Comparison of ENCODE assay signal across 8 mouse cellular contexts in the genomic region with DNA sequence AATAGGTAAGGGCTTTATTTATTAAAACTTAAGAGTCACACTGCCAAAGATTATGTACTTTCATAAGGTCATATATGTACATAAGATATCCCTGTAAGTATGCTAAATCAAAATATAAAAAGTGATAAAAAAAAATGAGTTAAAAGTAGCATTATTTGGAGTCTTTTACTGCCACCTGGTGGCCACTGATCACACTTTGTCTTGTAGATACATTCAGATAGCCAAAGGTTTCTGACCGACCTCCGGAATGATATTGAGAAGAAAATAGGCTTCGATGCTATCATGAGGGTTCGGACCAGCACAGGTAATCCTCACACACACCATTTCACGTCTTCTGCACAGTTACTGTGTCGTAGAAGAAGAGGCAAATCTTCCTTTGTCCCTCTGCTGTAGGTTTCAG. TPM values are rescaled to one million over a fixed set of nuclear protein-coding genes. Genes with fewer than 3 reads are reported as not detected.
DNase-seq lines count a peak whose midpoint lies in the region; ATAC-seq and TF ChIP-seq lines count a peak whose summit lies in the region.

No protein-coding gene starts in this region.

- H3K27ac ChIP-seq in ES-E14 (ENCODE audit: insufficient read depth, low read depth, low read length, poor library complexity, severe bottlenecking), result no peak overlapping the region
- H3K27ac ChIP-seq in embryonic facial prominence, embryonic 11.5 days (replicated peaks; ENCODE audit: low read depth, low read length), result no peak overlapping the region
- no peak overlapping the region for H3K27ac ChIP-seq in liver, postnatal 0 days (ENCODE audit: low read depth)

- no peaks in the 10 kb centered on the region for H3K4me1 ChIP-seq in ES-E14 (ENCODE audit: control insufficient read depth in 2 of 2, insufficient read depth in 2 of 2, low read length in 2 of 2, poor library complexity in 1 of 2)
- no peaks in the 10 kb centered on the region for H3K4me1 ChIP-seq in embryonic facial prominence, embryonic 11.5 days (ENCODE audit: control insufficient read depth, insufficient read depth, low read length)
- H3K4me1 ChIP-seq in liver, postnatal 0 days (ENCODE audit: insufficient read depth), result no peaks in the 10 kb centered on the region

- no peak overlapping the region for H3K4me3 ChIP-seq in ES-E14 (ENCODE audit: insufficient read depth in 1 of 2, low read depth in 1 of 2, low read length in 2 of 2, poor library complexity in 1 of 2, severe bottlenecking in 1 of 2)
- no peak overlapping the region for H3K4me3 ChIP-seq in embryonic facial prominence, embryonic 11.5 days (ENCODE audit: low read depth, low read length)
- H3K4me3 ChIP-seq in liver, postnatal 0 days (ENCODE audit: low read depth, low read length), result no peak overlapping the region

- TF ChIP-seq CTCF in liver, postnatal 0 days (IDR thresholded peaks at IDR 0.05; ENCODE audit: low read depth), result peak; percentile 58

- no peak for ATAC-seq in embryonic facial prominence, embryonic 11.5 days (replicated peaks; ENCODE audit: insufficient number of reproducible peaks, low FRiP score, low TSS enrichment, low read depth)
- ATAC-seq in liver, postnatal 0 days, result no peak

- peaks cover 13% of the 10 kb centered on the region; the same call in 1 of the 2 replicates for H3K36me3 ChIP-seq in ES-E14 (ENCODE audit: control insufficient read depth, insufficient read depth, low read length, poor library complexity, severe bottlenecking)
- H3K36me3 ChIP-seq in embryonic facial prominence, embryonic 11.5 days (replicated peaks; ENCODE audit: control insufficient read depth, insufficient read depth, low read depth, low read length), result no peaks in the 10 kb centered on the region; the same call in 1 of the 2 replicates
- H3K36me3 ChIP-seq in liver, postnatal 0 days (replicated peaks; ENCODE audit: insufficient read depth, low read length), result peaks cover 43% of the 10 kb centered on the region

- WGBS in embryonic facial prominence, embryonic 11.5 days, result 69% methylated on average over 6 of the region's 6 CpGs
- WGBS in liver, postnatal 0 days (ENCODE audit: insufficient replicate concordance), result 53% methylated on average over 6 of the region's 6 CpGs

- peak; percentile 29 for DNase-seq in adrenal gland, postnatal 14 days
- DNase-seq in adrenal gland, adult 18-20 months (ENCODE audit: low spot score in 2 of 2), result no peak
- DNase-seq in layer of hippocampus, adult 11-12 months (ENCODE audit: low spot score), result peak; percentile 56
- no peak for DNase-seq in layer of hippocampus, postnatal 36 days
- DNase-seq in ES-E14 (ENCODE audit: low read depth, low spot score), result peak; percentile 37
- DNase-seq in embryonic facial prominence, embryonic 11.5 days (ENCODE audit: low spot score), result peak; percentile 86
- DNase-seq in liver, postnatal 0 days, result peak; percentile 31
- peak; percentile 48 for DNase-seq in telencephalon, adult 2 months (ENCODE audit: low read depth, low spot score)

- in situ Hi-C loops in ES-E14 (cut with MboI; ENCODE audit: low sequenced_read_pairs in 2 of 2, unreplicated experiment in 2 of 2), result loop anchor here in 1 of 2 experiments (10.0 kb wide), 1 partner anchor 188 kb away; no protein-coding TSS in a partner anchor

- H3K27me3 ChIP-seq in embryonic facial prominence, embryonic 11.5 days (ENCODE audit: control insufficient read depth, insufficient read depth, low read length), result no peaks in the 10 kb centered on the region
- no peaks in the 10 kb centered on the region for H3K27me3 ChIP-seq in liver, postnatal 0 days (ENCODE audit: insufficient read depth, low read length)

- TF ChIP-seq EP300 in liver, postnatal 0 days (IDR thresholded peaks at IDR 0.05; ENCODE audit: low read depth), result no peak

- H3K4me2 ChIP-seq in embryonic facial prominence, embryonic 11.5 days (ENCODE audit: low read depth, low read length), result no peak overlapping the region
- no peak overlapping the region for H3K4me2 ChIP-seq in liver, postnatal 0 days (ENCODE audit: low read depth, low read length)

- H3K9ac ChIP-seq in ES-E14 (ENCODE audit: insufficient read depth, low read depth, low read length, poor library complexity, severe bottlenecking), result no peak overlapping the region
- H3K9ac ChIP-seq in embryonic facial prominence, embryonic 11.5 days (replicated peaks; ENCODE audit: low read length), result no peak overlapping the region
- H3K9ac ChIP-seq in liver, postnatal 0 days (replicated peaks), result no peak overlapping the region

- H3K9me3 ChIP-seq in ES-E14 (ENCODE audit: control insufficient read depth, insufficient read depth, low read depth, low read length), result no peaks in the 10 kb centered on the region
- no peaks in the 10 kb centered on the region for H3K9me3 ChIP-seq in embryonic facial prominence, embryonic 11.5 days (replicated peaks; ENCODE audit: control insufficient read depth, low read length)
- H3K9me3 ChIP-seq in liver, postnatal 0 days (ENCODE audit: low read length), result no peaks in the 10 kb centered on the region

TF ChIP-seq in ES-E14, 5 proteins besides CTCF, POLR2A, EP300 and RAD21:
- no peak for TF ChIP-seq CHD2 (IDR thresholded peaks at IDR 0.05; ENCODE audit: low read depth, low read length)
- TF ChIP-seq ZNF384 (IDR thresholded peaks at IDR 0.05; ENCODE audit: low read depth, low read length), result peak; percentile 67

RNA-seq across cellular contexts. Expression of a gene that starts 32.7 kb away (rescaled TPM):
- 16.1 and 16.9 TPM in 2 replicates for total RNA-seq in adrenal gland, postnatal 14 days (2021)
- total RNA-seq in adrenal gland, adult 18-20 months (2021), result 10 to 100 TPM; 13.4 to 15.2 TPM
- total RNA-seq in layer of hippocampus, postnatal 36 days (2021), result 10 to 100 TPM; 13.9 to 15.9 TPM
- total RNA-seq in ES-E14 (2012; rRNA removed), result 12.4 and 14.0 TPM in 2 replicates
- 27.9 TPM in 2 replicates for polyA plus RNA-seq in embryonic facial prominence, embryonic 11.5 days (2014; fragmentation: Nextera tagmentation; extraction: Ambion mirVana)
- polyA plus RNA-seq in liver, postnatal 0 days (2015; fragmentation: Nextera tagmentation; extraction: Ambion mirVana), result 5.0 and 5.3 TPM in 2 replicates

Comparison
In these comparisons a context has a peak if more than half of its experiments do, and no peak if none do; other contexts are left out.
1. DNase-seq: peak in adrenal gland, postnatal 14 days (single experiment), layer of hippocampus, adult 11-12 months (single experiment), ES-E14 (single experiment), embryonic facial prominence, embryonic 11.5 days (single experiment), liver, postnatal 0 days (single experiment) and telencephalon, adult 2 months (single experiment); none in adrenal gland, adult 18-20 months (0 of 2) and layer of hippocampus, postnatal 36 days (0 of 2).